Mouse (Mus musculus): Measurements from ENCODE around the gene Wdr46. TPM values are rescaled to one million over a fixed set of nuclear protein-coding genes. Genes with fewer than 3 reads are reported as not detected.
"Not testable (repeated sequence)": the region's sequence is repeated elsewhere in the genome, so short reads cannot be mapped to it uniquely, and the experiment has no call there.

Gene Wdr46
- polyA plus RNA-seq, 1 experiment, result 20.5 TPM

DNA sequence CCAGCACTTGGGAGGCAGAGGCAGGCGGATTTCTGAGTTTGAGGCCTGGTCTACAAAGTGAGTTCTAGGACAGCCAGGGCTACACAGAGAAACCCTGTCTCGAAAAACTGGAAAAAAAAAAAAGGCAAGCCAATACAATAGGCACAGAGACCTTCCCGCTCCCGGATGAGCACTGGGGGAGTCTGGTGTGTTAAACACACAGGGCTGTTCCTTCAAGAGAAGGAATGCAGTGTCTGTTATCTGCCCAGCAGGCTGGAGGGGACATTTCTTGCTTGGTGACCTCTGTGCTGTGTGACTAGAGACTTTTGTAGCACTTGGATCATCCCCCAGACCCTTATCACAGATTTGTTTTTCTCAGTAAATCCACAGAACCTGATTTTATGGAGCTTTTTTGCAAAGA, 38.8 kb upstream of the Wdr46 start:
- no peak for TF ChIP-seq POLR2A (IDR thresholded peaks at IDR 0.05; ENCODE audit: low read depth, low read length)
- no peak for TF ChIP-seq CTCF (IDR thresholded peaks at IDR 0.05; ENCODE audit: borderline replicate concordance, insufficient read depth, low read length)

DNA sequence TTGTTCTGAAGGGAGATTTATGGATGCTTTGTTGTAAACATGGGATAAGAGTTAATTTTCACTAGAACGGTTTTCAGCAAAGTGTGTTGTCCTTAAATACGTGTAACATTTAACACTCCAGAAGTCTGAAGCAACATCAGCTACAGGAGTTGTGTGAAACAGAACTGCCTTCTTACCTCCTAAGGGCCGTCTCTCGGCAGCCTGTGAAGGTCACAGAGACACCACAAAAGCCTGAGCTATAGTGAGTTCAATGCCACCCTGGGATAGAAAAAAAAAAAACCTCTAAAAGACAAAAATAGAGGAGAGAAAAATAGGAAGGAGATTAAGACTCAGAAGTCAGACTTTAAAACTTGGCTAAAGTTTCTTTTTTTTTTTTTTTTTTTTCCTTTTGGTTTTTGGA, 38.4 kb upstream of the Wdr46 start:
- TF ChIP-seq POLR2A (IDR thresholded peaks at IDR 0.05; ENCODE audit: low read depth, low read length) (no peak), CTCF (IDR thresholded peaks at IDR 0.05; ENCODE audit: borderline replicate concordance, insufficient read depth, low read length) (no peak)
- H3K4me3 ChIP-seq (ENCODE audit: insufficient read depth, low read length), result no peak overlapping the region

More for the DNA sequence above, 38.8 kb upstream of the Wdr46 start:
- Histone ChIP-seq H3K4me1 (ENCODE audit: control insufficient read depth, insufficient read depth, low read length) (no peaks in the 10 kb centered on the region), H3K4me3 (ENCODE audit: insufficient read depth, low read length) (no peak overlapping the region), H3K27ac (ENCODE audit: insufficient read depth, low read length) (no peak overlapping the region)

DNA sequence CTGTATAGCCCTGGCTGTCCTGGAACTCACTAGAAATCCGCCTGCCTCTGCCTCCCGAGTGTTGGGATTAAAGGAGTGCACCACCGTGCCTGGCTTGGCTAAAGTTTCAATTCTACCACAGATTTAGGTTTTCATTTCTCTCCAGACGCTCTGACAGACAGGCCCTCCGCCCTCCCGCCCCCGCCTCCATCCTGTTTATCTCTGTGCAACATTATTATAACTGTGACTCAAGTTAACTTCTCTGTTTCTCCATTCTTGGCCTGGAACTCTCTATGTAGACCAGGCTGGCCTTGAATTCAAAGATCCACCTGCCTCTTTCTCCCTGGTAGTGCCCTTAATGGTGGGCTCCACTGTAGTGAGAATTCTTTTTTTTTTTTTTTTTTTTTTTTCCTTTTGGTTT, 38.0 kb upstream of the Wdr46 start:
- H3K4me3 ChIP-seq (ENCODE audit: insufficient read depth, low read length), result no peak overlapping the region
- no peak overlapping the region for H3K27ac ChIP-seq (ENCODE audit: insufficient read depth, low read length)
- no peaks in the 10 kb centered on the region for H3K4me1 ChIP-seq (ENCODE audit: control insufficient read depth, insufficient read depth, low read length)
- TF ChIP-seq CTCF (IDR thresholded peaks at IDR 0.05; ENCODE audit: borderline replicate concordance, insufficient read depth, low read length) (no peak), POLR2A (IDR thresholded peaks at IDR 0.05; ENCODE audit: low read depth, low read length) (no peak)

More for the DNA sequence above, 38.4 kb upstream of the Wdr46 start:
- H3K4me1 ChIP-seq (ENCODE audit: control insufficient read depth, insufficient read depth, low read length), result no peaks in the 10 kb centered on the region
- H3K27ac ChIP-seq (ENCODE audit: insufficient read depth, low read length), result no peak overlapping the region

DNA sequence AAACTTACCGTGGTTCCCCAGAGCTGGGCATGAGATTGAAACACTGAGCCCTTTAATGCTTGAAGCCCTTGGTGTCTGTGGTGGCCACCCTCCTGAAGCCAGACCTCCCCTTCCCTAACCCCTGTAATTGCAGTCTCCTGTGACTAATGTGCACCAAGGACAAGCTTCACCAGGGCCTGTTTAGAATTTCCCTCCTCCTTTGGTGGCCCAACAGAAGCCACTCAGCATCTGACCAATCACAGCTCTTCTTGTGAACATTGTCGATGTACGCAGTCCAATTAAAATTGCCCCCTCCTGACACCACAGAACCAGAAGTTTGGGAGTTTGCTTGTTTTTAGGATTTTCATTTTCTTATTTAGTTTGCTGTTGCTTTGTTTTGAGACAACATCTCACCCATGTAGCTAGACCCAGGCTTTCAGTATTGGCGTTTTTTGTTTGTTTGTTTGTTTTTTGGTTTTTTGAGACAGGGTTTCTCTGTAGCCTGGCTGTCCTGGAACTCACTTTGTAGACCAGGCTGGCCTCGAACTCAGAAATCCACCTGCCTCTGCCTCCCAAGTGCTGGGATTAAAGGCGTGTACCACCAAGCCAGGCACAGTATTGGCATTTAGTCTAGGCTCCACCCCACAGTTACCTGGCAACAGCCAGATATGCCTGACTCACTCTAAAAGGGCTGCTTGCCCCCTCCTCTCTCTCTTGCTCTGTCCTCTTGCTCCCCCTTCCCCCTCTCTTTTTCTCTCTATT, 36.4 kb upstream of the Wdr46 start:
- H3K4me1 ChIP-seq (ENCODE audit: control insufficient read depth, insufficient read depth, low read length); H3K27ac ChIP-seq (ENCODE audit: insufficient read depth, low read length); H3K4me3 ChIP-seq (ENCODE audit: insufficient read depth, low read length): not testable (repeated sequence)

DNA sequence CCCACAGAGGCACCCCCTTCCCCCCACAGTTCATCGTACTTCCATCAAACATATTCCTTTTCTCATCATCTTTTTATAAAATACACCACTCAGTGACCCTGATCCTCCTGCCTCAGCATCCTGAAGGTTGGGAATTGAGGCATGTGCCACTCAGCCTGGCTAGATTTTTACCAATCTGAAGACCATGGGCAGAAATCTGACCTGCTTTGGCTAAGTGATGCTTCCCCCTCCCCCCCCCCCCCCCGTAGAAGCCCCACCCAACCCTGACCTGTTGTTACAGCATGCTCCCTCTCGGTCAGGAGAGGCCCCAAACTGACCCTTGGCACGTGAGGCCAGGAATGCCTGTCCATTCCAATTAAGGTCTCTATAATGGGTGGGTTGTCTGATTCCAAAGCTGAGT, 35.6 kb upstream of the Wdr46 start, which contains the start of gene Platr17:
Gene Platr17, plus strand, starts transcription at position 301 of the 400 bp plus-strand sequence.
- not testable (repeated sequence) for H3K27ac ChIP-seq (ENCODE audit: insufficient read depth, low read length); H3K4me1 ChIP-seq (ENCODE audit: control insufficient read depth, insufficient read depth, low read length); H3K4me3 ChIP-seq (ENCODE audit: insufficient read depth, low read length)

DNA sequence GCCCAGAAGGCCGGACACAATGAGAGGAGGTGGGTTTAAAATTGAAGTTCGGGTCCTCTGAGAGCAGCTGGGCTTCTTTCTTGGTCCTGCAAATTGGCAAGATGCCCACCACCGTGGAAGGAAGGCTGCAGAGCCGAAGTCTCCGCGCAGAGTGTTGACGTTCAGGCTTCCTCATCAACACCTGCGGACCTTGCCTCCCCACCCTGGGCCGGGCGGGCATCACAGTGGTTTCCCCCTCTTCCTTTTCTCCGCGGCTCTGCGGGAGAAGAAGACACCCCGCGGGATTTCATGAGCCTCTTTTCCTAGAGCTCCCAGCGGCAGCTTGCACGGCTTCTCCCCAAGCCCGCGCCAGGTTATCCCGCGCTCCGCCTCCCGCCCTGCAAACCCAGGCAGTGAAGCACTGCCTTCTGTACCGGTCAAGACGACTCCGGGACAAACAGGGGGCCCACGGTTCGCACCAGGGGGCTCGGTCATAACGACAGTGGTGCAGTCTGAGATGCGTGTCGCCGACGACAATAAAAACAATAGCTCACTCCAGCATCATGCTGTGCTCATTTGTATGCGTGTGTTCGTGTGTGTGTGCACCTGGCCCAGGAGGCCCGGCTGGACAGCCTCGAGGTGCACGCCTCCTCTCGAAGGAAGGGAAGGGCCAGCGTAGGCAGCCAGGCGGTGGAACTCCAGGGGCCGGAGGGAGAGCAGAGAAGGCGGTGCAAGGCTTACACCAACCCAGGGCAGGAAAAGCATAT, 32.0 kb upstream of the Wdr46 start:
- TF ChIP-seq CTCF (IDR thresholded peaks at IDR 0.05; ENCODE audit: borderline replicate concordance, insufficient read depth, low read length) (no peak), POLR2A (IDR thresholded peaks at IDR 0.05; ENCODE audit: low read depth, low read length) (no peak)

DNA sequence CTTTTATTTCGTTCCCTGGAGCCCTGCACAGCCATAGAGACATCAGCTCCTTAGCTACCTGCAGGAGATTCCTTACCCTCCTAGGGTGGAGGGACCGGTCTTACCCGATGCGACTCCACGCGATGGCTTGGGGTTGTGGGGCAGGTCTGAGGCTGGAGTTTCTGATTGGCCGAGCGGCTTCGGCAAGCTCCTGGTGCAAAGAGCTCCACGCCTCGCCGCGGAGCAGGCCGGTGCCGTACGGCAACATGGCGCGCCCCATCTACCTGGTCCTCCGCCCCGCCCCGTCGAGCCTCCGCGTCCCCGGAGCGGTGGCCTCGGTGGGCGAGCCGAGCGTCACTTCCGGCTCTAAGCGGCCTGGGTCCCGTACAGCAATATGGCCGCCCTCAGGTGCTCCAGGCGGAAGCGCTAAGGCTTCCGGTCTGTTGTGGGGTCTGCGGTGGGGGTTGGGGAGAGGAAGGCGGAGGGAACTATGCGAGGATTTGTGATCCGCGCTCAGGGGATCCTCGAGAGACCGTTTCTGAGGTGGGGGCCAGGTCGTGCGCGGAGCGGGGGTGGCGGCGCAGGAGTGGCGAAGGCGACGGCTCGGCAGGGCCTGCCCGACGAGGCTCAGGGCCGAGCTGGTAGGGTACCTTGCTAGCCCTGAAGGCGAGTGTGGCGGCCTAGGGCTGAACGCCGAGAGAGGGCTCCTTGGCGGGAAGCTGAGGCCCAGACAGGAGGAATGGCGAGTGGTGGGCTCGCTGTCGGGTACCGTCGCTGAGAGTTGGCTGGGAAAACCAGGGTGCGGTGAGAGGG, 31.2 kb upstream of the Wdr46 start, which contains the start of gene Daxx:
Gene Daxx, plus strand, starts transcription at position 338 of the 792 bp plus-strand sequence.
- H3K4me1 ChIP-seq (ENCODE audit: control insufficient read depth, insufficient read depth, low read length), result no peaks in the 10 kb centered on the region
- peak within 1 kb of the TSS; percentile 74 for H3K4me3 ChIP-seq (ENCODE audit: insufficient read depth, low read length)
- TF ChIP-seq CTCF (IDR thresholded peaks at IDR 0.05; ENCODE audit: borderline replicate concordance, insufficient read depth, low read length) (no peak), POLR2A (IDR thresholded peaks at IDR 0.05; ENCODE audit: low read depth, low read length) (peak; percentile 88)
- H3K27ac ChIP-seq (ENCODE audit: insufficient read depth, low read length), result peak within 1 kb of the TSS; percentile 61

More for the DNA sequence above, 32.0 kb upstream of the Wdr46 start:
- Histone ChIP-seq H3K4me1 (ENCODE audit: control insufficient read depth, insufficient read depth, low read length) (no peaks in the 10 kb centered on the region), H3K4me3 (ENCODE audit: insufficient read depth, low read length) (peak overlapping the region; percentile 58), H3K27ac (ENCODE audit: insufficient read depth, low read length) (peak overlapping the region; percentile 11; the same call in 1 of the 2 replicates)

DNA sequence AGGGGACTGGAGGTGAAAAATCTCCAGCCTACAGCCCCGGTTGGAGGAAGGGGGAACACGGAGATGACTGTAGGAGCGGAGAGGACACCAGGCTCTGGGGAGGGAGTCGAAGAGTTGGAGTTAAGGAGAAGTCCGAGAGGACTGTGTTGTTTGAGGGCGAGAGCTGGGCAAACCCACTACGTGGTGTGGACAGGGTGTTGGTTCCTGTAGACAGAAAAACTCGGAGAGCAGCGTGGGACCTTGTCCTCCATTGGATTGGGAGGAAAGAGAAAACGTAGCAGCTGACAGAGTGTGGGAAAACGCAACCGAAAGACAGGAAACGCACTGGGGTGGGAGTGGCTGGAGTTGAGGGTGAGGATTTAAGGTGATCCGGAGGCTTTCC, 30.6 kb upstream of the Wdr46 start:
- Histone ChIP-seq H3K4me3 (ENCODE audit: insufficient read depth, low read length) (peak overlapping the region; percentile 74), H3K27ac (ENCODE audit: insufficient read depth, low read length) (peak overlapping the region; percentile 61), H3K4me1 (ENCODE audit: control insufficient read depth, insufficient read depth, low read length) (no peaks in the 10 kb centered on the region)
- TF ChIP-seq CTCF (IDR thresholded peaks at IDR 0.05; ENCODE audit: borderline replicate concordance, insufficient read depth, low read length) (no peak), POLR2A (IDR thresholded peaks at IDR 0.05; ENCODE audit: low read depth, low read length) (peak; percentile 77)

DNA sequence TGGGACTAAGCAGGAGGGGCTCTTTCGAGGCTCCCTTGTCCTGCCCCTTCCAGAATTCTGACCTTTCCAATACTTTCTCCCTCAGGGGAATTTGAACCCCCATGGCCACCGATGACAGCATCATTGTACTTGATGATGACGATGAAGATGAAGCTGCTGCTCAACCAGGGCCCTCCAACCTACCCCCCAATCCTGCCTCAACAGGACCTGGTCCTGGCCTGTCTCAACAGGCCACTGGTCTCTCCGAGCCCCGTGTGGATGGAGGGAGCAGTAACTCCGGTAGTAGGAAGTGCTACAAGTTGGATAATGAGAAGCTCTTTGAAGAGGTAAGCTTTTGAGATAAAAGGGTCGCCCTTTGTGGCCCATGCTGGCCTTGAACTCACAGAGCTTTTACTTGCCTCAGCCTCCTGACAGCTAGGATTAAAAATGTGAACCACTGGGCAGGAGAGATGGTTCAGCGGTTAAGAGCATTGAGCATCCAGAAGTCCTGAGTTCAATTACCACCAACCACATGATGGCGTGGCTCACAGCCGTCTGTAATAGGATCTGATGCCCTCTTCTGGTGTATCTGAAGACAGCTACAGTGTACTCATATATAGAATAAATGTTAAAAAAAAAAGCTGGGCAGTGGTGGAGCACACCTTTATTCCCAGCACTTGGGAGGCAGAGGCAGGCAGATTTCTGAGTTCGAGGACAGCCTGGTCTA, 30.0 kb upstream of the Wdr46 start:
- Histone ChIP-seq H3K4me3 (ENCODE audit: insufficient read depth, low read length) (peak overlapping the region; percentile 74), H3K27ac (ENCODE audit: insufficient read depth, low read length) (peak overlapping the region; percentile 61; the same call in 1 of the 2 replicates), H3K4me1 (ENCODE audit: control insufficient read depth, insufficient read depth, low read length) (peaks cover 3% of the 10 kb centered on the region; the same call in 1 of the 2 replicates)
- no peak for TF ChIP-seq CTCF (IDR thresholded peaks at IDR 0.05; ENCODE audit: borderline replicate concordance, insufficient read depth, low read length)
- no peak for TF ChIP-seq POLR2A (IDR thresholded peaks at IDR 0.05; ENCODE audit: low read depth, low read length)

Data from embryonic fibroblast, embryonic 13.5 days (primary cell).